Mouse (Mus musculus) lung, embryonic 15.5 days (tissue): ENCODE measurements around the gene Nedd8. TPM values are rescaled to one million over a fixed set of nuclear protein-coding genes. Genes with fewer than 3 reads are reported as not detected.

Source experiments
- ATAC-seq: fragments of 200-750 bp; cut with Nextera tagmentation; 2 replicates; pipeline ENCODE4 v1.8.0; 2017; ENCODE audit warnings: moderate number of reproducible peaks, borderline replicate concordance; ENCODE audit not compliant: low FRiP score, low TSS enrichment; ENCODE audit errors: extremely low read depth
- H3K27ac ChIP-seq: fragments of 300-500 bp; sonication (generic); 2 replicates; pipeline ENCODE4 v1.5.1; 2015; ENCODE audit warnings: moderate library complexity, mild to moderate bottlenecking, inconsistent platforms
- H3K27me3 ChIP-seq: fragments of 300-500 bp; sonication (generic); 2 replicates; pipeline ENCODE4 v1.6.1; 2015; ENCODE audit warnings: inconsistent platforms
- H3K36me3 ChIP-seq: fragments of 300-500 bp; sonication (generic); 2 replicates; pipeline ENCODE4 v1.6.1; 2015; ENCODE audit warnings: inconsistent platforms
- H3K4me1 ChIP-seq: fragments of 300-500 bp; sonication (generic); 2 replicates; pipeline ENCODE4 v1.6.1; 2015; ENCODE audit warnings: inconsistent platforms
- H3K4me2 ChIP-seq: fragments of 300-500 bp; sonication (generic); 2 replicates; pipeline ENCODE4 v1.6.1; 2015; ENCODE audit warnings: inconsistent platforms, mild to moderate bottlenecking, moderate library complexity
- H3K4me3 ChIP-seq: fragments of 300-500 bp; sonication (generic); 2 replicates; pipeline ENCODE4 v1.5.1; 2015; ENCODE audit warnings: mild to moderate bottlenecking, inconsistent platforms
- H3K9ac ChIP-seq: fragments of 300-500 bp; sonication (generic); 2 replicates; pipeline ENCODE4 v1.6.1; 2015; ENCODE audit warnings: inconsistent platforms
- H3K9me3 ChIP-seq: fragments of 300-500 bp; sonication (generic); 2 replicates; pipeline ENCODE4 v1.6.1; 2016; ENCODE audit warnings: inconsistent platforms
- WGBS: fragments of 180-500 bp; shearing (Covaris S2); methylation state at CpG from one replicate; pipeline ENCODE4 v1.1.7; 2015; 5-methylcytosine and 5-hydroxymethylcytosine counted together
- polyA plus RNA-seq: library from polyadenylated mRNA; unstranded; fragments of >200 nt; fragmentation: Nextera tagmentation; extraction: Ambion mirVana; gene quantifications from 2 replicates; pipeline ENCODE4 v1.2.1, GENCODE M21; 2015

Nedd8 gene
- 509 and 542 TPM in 2 replicates for polyA plus RNA-seq

- H3K36me3 ChIP-seq = peaks cover 31% of the 10 kb centered on the region
- peaks cover 18% of the 10 kb centered on the region for H3K4me1 ChIP-seq
- H3K4me2 ChIP-seq = peak within 1 kb of the TSS; percentile 81
- ATAC-seq = peak; percentile 99
- H3K4me3 ChIP-seq = peak within 1 kb of the TSS; percentile 85
- H3K27ac ChIP-seq = peak within 1 kb of the TSS; percentile 83
- H3K27me3 ChIP-seq = no peaks in the 10 kb centered on the region
- no peaks in the 10 kb centered on the region for H3K9me3 ChIP-seq
- 1% methylated on average over 38 of the region's 38 CpGs for WGBS
- peak within 1 kb of the TSS; percentile 89 for H3K9ac ChIP-seq
These were observed at the start of gene Nedd8, which contains the start of gene Gmpr2 for GRCm38 (mm10) chr14:55671833-55672740. Gene Nedd8 (minus strand): TSS chr14:55672124. Gene Gmpr2 (plus strand): TSS chr14:55671941.

- H3K27ac ChIP-seq = no peak overlapping the region
- peaks cover 15% of the 10 kb centered on the region; the same call in 1 of the 2 replicates for H3K4me1 ChIP-seq
- no peaks in the 10 kb centered on the region for H3K9me3 ChIP-seq
- H3K9ac ChIP-seq = no peak overlapping the region
- no peak for ATAC-seq
- H3K36me3 ChIP-seq = peaks cover 22% of the 10 kb centered on the region
- peak overlapping the region; percentile 72 for H3K4me2 ChIP-seq
- H3K27me3 ChIP-seq = no peaks in the 10 kb centered on the region
- 69% methylated on average over 6 of the region's 6 CpGs for WGBS
- H3K4me3 ChIP-seq = peak overlapping the region; percentile 84
These were observed 49.2 kb upstream of the Nedd8 start for GRCm38 (mm10) chr14:55721076-55721475.

GRCm38 (mm10) chr14:55720666-55721065, 48.7 kb upstream of the Nedd8 start:
- Histone ChIP-seq H3K9ac (no peak overlapping the region), H3K9me3 (no peaks in the 10 kb centered on the region), H3K4me1 (peaks cover 15% of the 10 kb centered on the region; the same call in 1 of the 2 replicates), H3K4me3 (no peak overlapping the region), H3K4me2 (no peak overlapping the region), H3K27ac (no peak overlapping the region), H3K36me3 (peaks cover 22% of the 10 kb centered on the region), H3K27me3 (no peaks in the 10 kb centered on the region)
- no peak for ATAC-seq
- 88% methylated on average over 12 of the region's 12 CpGs for WGBS

GRCm38 (mm10) chr14:55719737-55720136, 47.8 kb upstream of the Nedd8 start:
- Histone ChIP-seq H3K4me2 (no peak overlapping the region), H3K9me3 (no peaks in the 10 kb centered on the region), H3K4me1 (peaks cover 22% of the 10 kb centered on the region; the same call in 1 of the 2 replicates), H3K4me3 (no peak overlapping the region), H3K36me3 (peaks cover 22% of the 10 kb centered on the region), H3K27me3 (no peaks in the 10 kb centered on the region), H3K27ac (no peak overlapping the region), H3K9ac (no peak overlapping the region)
- WGBS = 84% methylated on average over 6 of the region's 6 CpGs
- no peak for ATAC-seq

- Histone ChIP-seq H3K4me2 (no peak overlapping the region), H3K36me3 (peaks cover 22% of the 10 kb centered on the region), H3K9ac (no peak overlapping the region), H3K9me3 (no peaks in the 10 kb centered on the region), H3K27ac (no peak overlapping the region), H3K4me1 (peaks cover 27% of the 10 kb centered on the region), H3K27me3 (peaks cover 5% of the 10 kb centered on the region), H3K4me3 (no peak overlapping the region)
- 75% methylated on average over 8 of the region's 8 CpGs for WGBS
- ATAC-seq = no peak
These were observed 45.0 kb upstream of the Nedd8 start for GRCm38 (mm10) chr14:55716884-55717283.

GRCm38 (mm10) chr14:55716271-55716670, 44.3 kb upstream of the Nedd8 start:
- H3K4me2 ChIP-seq = no peak overlapping the region
- 88% methylated on average over 6 of the region's 6 CpGs for WGBS
- peaks cover 5% of the 10 kb centered on the region for H3K27me3 ChIP-seq
- H3K27ac ChIP-seq = no peak overlapping the region
- no peaks in the 10 kb centered on the region for H3K9me3 ChIP-seq
- peaks cover 22% of the 10 kb centered on the region for H3K36me3 ChIP-seq
- H3K9ac ChIP-seq = no peak overlapping the region
- H3K4me1 ChIP-seq = peaks cover 25% of the 10 kb centered on the region
- ATAC-seq = no peak
- no peak overlapping the region for H3K4me3 ChIP-seq

GRCm38 (mm10) chr14:55714893-55715292, 43.0 kb upstream of the Nedd8 start:
- no peaks in the 10 kb centered on the region for H3K9me3 ChIP-seq
- H3K4me1 ChIP-seq = peaks cover 19% of the 10 kb centered on the region
- no peak overlapping the region for H3K9ac ChIP-seq
- 24% methylated on average over 6 of the region's 6 CpGs for WGBS
- no peak overlapping the region for H3K4me3 ChIP-seq
- peaks cover 5% of the 10 kb centered on the region for H3K27me3 ChIP-seq
- peaks cover 20% of the 10 kb centered on the region for H3K36me3 ChIP-seq
- H3K4me2 ChIP-seq = no peak overlapping the region
- ATAC-seq = no peak
- no peak overlapping the region for H3K27ac ChIP-seq

GRCm38 (mm10) chr14:55713729-55714122, 41.8 kb upstream of the Nedd8 start, which contains the start of gene Tgm1:
Gene Tgm1 (minus strand): TSS chr14:55713926.
- H3K27ac ChIP-seq = peak within 1 kb of the TSS; percentile 67

GRCm38 (mm10) chr14:55713007-55713728, 41.2 kb upstream of the Nedd8 start:
- Histone ChIP-seq H3K4me2 (peak overlapping the region; percentile 54), H3K4me3 (peak overlapping the region; percentile 24), H3K36me3 (peaks cover 12% of the 10 kb centered on the region), H3K27me3 (peaks cover 5% of the 10 kb centered on the region), H3K9ac (0 out of 2 replicates have a peak overlapping the region, but pooled peaks have one; percentile 23), H3K27ac (peak overlapping the region; percentile 67), H3K4me1 (peaks cover 19% of the 10 kb centered on the region), H3K9me3 (no peaks in the 10 kb centered on the region)
- WGBS = 12% methylated on average over 25 of the region's 25 CpGs
- ATAC-seq = peak; percentile 57; the same call in 1 of the 2 replicates

More at GRCm38 (mm10) chr14:55713729-55714122, 41.8 kb upstream of the Nedd8 start, which contains the start of gene Tgm1:
- Histone ChIP-seq H3K27me3 (peaks cover 5% of the 10 kb centered on the region), H3K4me3 (peak within 1 kb of the TSS; percentile 24), H3K4me1 (peaks cover 19% of the 10 kb centered on the region), H3K4me2 (peak within 1 kb of the TSS; percentile 54), H3K36me3 (peaks cover 17% of the 10 kb centered on the region), H3K9me3 (no peaks in the 10 kb centered on the region), H3K9ac (0 out of 2 replicates have a peak within 1 kb of the TSS, but pooled peaks have one; percentile 23)
- WGBS = 23% methylated on average over 4 of the region's 4 CpGs
- ATAC-seq = 0 out of 2 replicates have a peak, but pooled peaks have one; percentile 15

- peaks cover 19% of the 10 kb centered on the region for H3K4me1 ChIP-seq
- H3K27me3 ChIP-seq = peaks cover 5% of the 10 kb centered on the region
- no peak overlapping the region for H3K27ac ChIP-seq
- H3K9me3 ChIP-seq = no peaks in the 10 kb centered on the region
- no peak for ATAC-seq
- 76% methylated on average over 7 of the region's 7 CpGs for WGBS
- no peaks in the 10 kb centered on the region for H3K36me3 ChIP-seq
- no peak overlapping the region for H3K4me2 ChIP-seq
- no peak overlapping the region for H3K4me3 ChIP-seq
- H3K9ac ChIP-seq = no peak overlapping the region
These were observed 39.9 kb upstream of the Nedd8 start for GRCm38 (mm10) chr14:55711786-55712185.

GRCm38 (mm10) chr14:55709509-55709908, 37.6 kb upstream of the Nedd8 start:
- Histone ChIP-seq H3K4me1 (peaks cover 9% of the 10 kb centered on the region), H3K27me3 (peaks cover 5% of the 10 kb centered on the region), H3K4me3 (no peak overlapping the region), H3K9ac (no peak overlapping the region), H3K9me3 (no peaks in the 10 kb centered on the region), H3K4me2 (no peak overlapping the region), H3K36me3 (no peaks in the 10 kb centered on the region), H3K27ac (no peak overlapping the region)
- WGBS = 78% methylated on average over 4 of the region's 4 CpGs
- ATAC-seq = no peak
